Mouse (Mus musculus) spleen, adult 18-20 months (tissue): ENCODE data around the gene Dalrd3.
A peak's percentile ranks its signal among the peaks of the same experiment; 100 is the strongest.
"Not testable (repeated sequence)": the region's sequence is repeated elsewhere in the genome, so short reads cannot be mapped to it uniquely, and the experiment has no call there.

Experiments used
- DNase-seq, 2 experiments: peaks; one replicate each; pipeline ENCODE4 v3.0.0; 2022; ENCODE audit warnings: mixed read lengths in 2 of 2

Gene Dalrd3

GRCm38 (mm10) chr9:108573774-108574690 lies 4.3 kb downstream of the Dalrd3 start:
- peak in 1 of 2 experiments; percentile 47 for DNase-seq

GRCm38 (mm10) chr9:108574921-108575320 lies 5.2 kb downstream of the Dalrd3 start:
- DNase-seq, result no peak

- no peak for DNase-seq
Observed at GRCm38 (mm10) chr9:108575321-108576297, 5.9 kb downstream of the Dalrd3 start.

GRCm38 (mm10) chr9:108577025-108577424 lies 7.3 kb downstream of the Dalrd3 start:
- DNase-seq, result no peak

- DNase-seq, result peak in 1 of 2 experiments; percentile 36
Observed at GRCm38 (mm10) chr9:108577934-108578544, 8.4 kb downstream of the Dalrd3 start.

GRCm38 (mm10) chr9:108578545-108579343 lies 9.1 kb downstream of the Dalrd3 start, which contains the start of gene Wdr6:
Wdr6 (minus strand) TSS chr9:108578739.
- peak; percentile 81 to 90 for DNase-seq

GRCm38 (mm10) chr9:108579344-108579690 lies 9.6 kb downstream of the Dalrd3 start:
- no peak for DNase-seq

GRCm38 (mm10) chr9:108587571-108588180 lies 18.0 kb downstream of the Dalrd3 start:
- no peak for DNase-seq

GRCm38 (mm10) chr9:108589229-108589628 lies 19.5 kb downstream of the Dalrd3 start:
- DNase-seq, result no peak

- no peak for DNase-seq
Observed at GRCm38 (mm10) chr9:108591462-108591861, 21.8 kb downstream of the Dalrd3 start.

GRCm38 (mm10) chr9:108594354-108594753 lies 24.7 kb downstream of the Dalrd3 start:
- no peak for DNase-seq

- DNase-seq, result peak; percentile 26 to 64
Observed at GRCm38 (mm10) chr9:108596998-108597764, 27.5 kb downstream of the Dalrd3 start, which contains the start of gene P4htm. P4htm (minus strand) TSS chr9:108597667.

- DNase-seq, result no peak
Observed at GRCm38 (mm10) chr9:108599021-108599566, 29.4 kb downstream of the Dalrd3 start.

GRCm38 (mm10) chr9:108600011-108600410 lies 30.3 kb downstream of the Dalrd3 start:
- DNase-seq, result no peak

- no peak for DNase-seq
Observed at GRCm38 (mm10) chr9:108601986-108602385, 32.3 kb downstream of the Dalrd3 start.

GRCm38 (mm10) chr9:108607929-108608328 lies 38.2 kb downstream of the Dalrd3 start:
- DNase-seq, result not testable (repeated sequence)

- DNase-seq, result no peak
Observed at GRCm38 (mm10) chr9:108608889-108609288, 39.2 kb downstream of the Dalrd3 start.

GRCm38 (mm10) chr9:108611488-108611887 lies 41.8 kb downstream of the Dalrd3 start:
- no peak for DNase-seq

GRCm38 (mm10) chr9:108617301-108617700 lies 47.6 kb downstream of the Dalrd3 start:
- no peak for DNase-seq
